Mouse (Mus musculus) brain, embryonic 14.5 days (tissue): Measurements from ENCODE around the gene Ass1.

Experiments
- CTCF ChIP-seq: fragments of 200-500 bp; IDR thresholded peaks from 2 replicates; pipeline ENCODE4 v1.5.1; 2012; ENCODE audit warnings: inconsistent platforms, mild to moderate bottlenecking, moderate library complexity, borderline replicate concordance; ENCODE audit not compliant: insufficient read depth, insufficient read length; ENCODE audit errors: extremely low read depth
- POLR2A ChIP-seq: fragments of 200-500 bp; IDR thresholded peaks from 2 replicates; pipeline ENCODE4 v1.6.1; 2012; ENCODE audit warnings: mild to moderate bottlenecking, inconsistent platforms, borderline replicate concordance; ENCODE audit not compliant: poor library complexity, insufficient read depth, insufficient read length, severe bottlenecking; ENCODE audit errors: extremely low read depth

GRCm38 (mm10) chr2:31521800-31522335, 51.9 kb downstream of the Ass1 start:
- TF ChIP-seq POLR2A (no peak), CTCF (no peak)
